Mouse (Mus musculus) megakaryocyte, embryonic 14.5 days (primary cell): ENCODE data around the gene Hyal2.

Source experiments
- FLI1 ChIP-seq: IDR thresholded peaks from 2 replicates; pipeline ENCODE4 v1.6.1; 2012; ENCODE audit warnings: low read length, inconsistent platforms, mixed read lengths
- GATA1 ChIP-seq: IDR thresholded peaks from 3 replicates; pipeline ENCODE4 v1.6.1; 2012; ENCODE audit warnings: mixed read lengths, low read length, inconsistent platforms, borderline replicate concordance

DNA sequence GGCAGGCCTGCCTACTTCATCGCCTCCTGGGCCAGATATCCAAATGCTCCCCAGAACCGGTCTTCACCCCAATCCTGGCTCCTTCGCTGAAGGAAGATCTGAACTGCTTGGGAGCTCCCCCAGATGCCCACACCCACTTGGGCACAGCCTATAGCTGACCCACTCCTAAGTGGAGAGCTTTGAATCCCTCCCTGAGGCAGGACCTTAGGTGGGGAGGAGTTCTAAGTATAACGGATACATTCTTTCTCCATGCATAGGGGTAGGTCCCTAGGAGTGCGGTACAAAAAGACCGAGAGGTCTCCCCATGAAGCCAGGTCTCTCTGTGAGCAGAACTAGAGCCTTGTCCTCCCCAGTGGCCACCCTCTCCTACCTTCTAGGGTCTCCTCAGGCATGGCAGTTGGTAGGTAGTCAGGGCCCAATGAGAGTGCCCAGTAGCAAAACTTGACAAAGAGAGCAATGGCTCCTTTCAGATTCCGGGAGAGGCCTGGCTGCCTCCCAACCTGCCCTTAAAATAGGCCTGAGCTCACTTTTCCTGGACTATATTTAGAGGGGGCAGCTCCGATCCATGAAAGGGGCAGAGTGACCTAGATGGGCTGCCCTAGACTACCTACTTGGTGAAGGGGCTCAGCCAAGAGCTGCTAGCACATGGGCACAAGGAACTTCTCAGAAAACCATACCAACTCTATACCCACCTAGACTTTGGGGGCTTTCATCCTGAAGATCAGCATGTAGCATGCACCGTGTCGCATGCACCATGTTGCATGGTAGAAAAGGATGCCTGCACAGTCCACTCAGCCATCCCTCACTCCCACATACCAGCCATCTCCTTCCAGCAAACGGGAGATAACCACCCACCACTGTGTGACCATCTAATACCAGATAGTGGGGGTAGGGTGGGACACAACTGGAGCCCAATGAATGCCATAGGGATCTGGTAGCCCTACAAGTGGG lies 29.1 kb downstream of the Hyal2 start:
- TF ChIP-seq GATA1 (no peak), FLI1 (no peak)
